Mouse (Mus musculus) mesoderm, embryonic 11.5 days (tissue): ENCODE data around the gene Ak4.
"Not testable (repeated sequence)": the region's sequence is repeated elsewhere in the genome, so short reads cannot be mapped to it uniquely, and the experiment has no call there.

Source experiments
- DNase-seq: peaks from one replicate; pipeline ENCODE4 v3.0.0-alpha.2; 2012; ENCODE audit warnings: low read depth, low spot score

The Ak4 gene

GRCm38 (mm10) chr4:101419151-101419910 lies at the start of gene Ak4:
Ak4 (plus strand) TSS chr4:101419277.
- DNase-seq = peak; percentile 63

- DNase-seq = no peak
Measured at GRCm38 (mm10) chr4:101369738-101370275, 49.3 kb upstream of the Ak4 start.

- no peak for DNase-seq
Measured at GRCm38 (mm10) chr4:101372283-101372682, 46.8 kb upstream of the Ak4 start.

GRCm38 (mm10) chr4:101372751-101373150 lies 46.3 kb upstream of the Ak4 start:
- DNase-seq = no peak

- DNase-seq = no peak
Measured at GRCm38 (mm10) chr4:101374104-101374503, 45.0 kb upstream of the Ak4 start.

- DNase-seq = no peak
Measured at GRCm38 (mm10) chr4:101376835-101377234, 42.2 kb upstream of the Ak4 start.

- no peak for DNase-seq
Measured at GRCm38 (mm10) chr4:101378241-101378640, 40.8 kb upstream of the Ak4 start.

- no peak for DNase-seq
Measured at GRCm38 (mm10) chr4:101378778-101379177, 40.3 kb upstream of the Ak4 start.

- DNase-seq = no peak
Measured at GRCm38 (mm10) chr4:101385002-101385401, 34.1 kb upstream of the Ak4 start.

GRCm38 (mm10) chr4:101388246-101388645 lies 30.8 kb upstream of the Ak4 start:
- no peak for DNase-seq

GRCm38 (mm10) chr4:101388656-101389055 lies 30.4 kb upstream of the Ak4 start:
- not testable (repeated sequence) for DNase-seq

GRCm38 (mm10) chr4:101392229-101392628 lies 26.8 kb upstream of the Ak4 start:
- DNase-seq = peak; percentile 52

GRCm38 (mm10) chr4:101393292-101393711 lies 25.8 kb upstream of the Ak4 start:
- DNase-seq = no peak

GRCm38 (mm10) chr4:101395021-101395533 lies 24.0 kb upstream of the Ak4 start:
- DNase-seq = no peak

GRCm38 (mm10) chr4:101400025-101400594 lies 19.0 kb upstream of the Ak4 start:
- no peak for DNase-seq

- DNase-seq = no peak
Measured at GRCm38 (mm10) chr4:101401945-101402344, 17.1 kb upstream of the Ak4 start.

- peak; percentile 16 for DNase-seq
Measured at GRCm38 (mm10) chr4:101404863-101405262, 14.2 kb upstream of the Ak4 start.

- no peak for DNase-seq
Measured at GRCm38 (mm10) chr4:101406411-101407196, 12.5 kb upstream of the Ak4 start.

- no peak for DNase-seq
Measured at GRCm38 (mm10) chr4:101416966-101417365, 2.1 kb upstream of the Ak4 start.

GRCm38 (mm10) chr4:101419911-101420880 lies 1.1 kb downstream of the Ak4 start:
- DNase-seq = peak; percentile 34

- DNase-seq = no peak
Measured at GRCm38 (mm10) chr4:101422996-101423395, 3.9 kb downstream of the Ak4 start.
